Mouse (Mus musculus) thymus, adult 18-20 months (tissue): Measurements from ENCODE around the gene Micu1.

Source experiments
- DNase-seq, 2 experiments: peaks; one replicate each; pipeline ENCODE4 v3.0.0; 2022; ENCODE audit warnings: mixed read lengths in 2 of 2

The Micu1 gene

GRCm38 (mm10) chr10:59778137-59778710 is 75.9 kb downstream of the Micu1 start:
- no peak for DNase-seq

DNA sequence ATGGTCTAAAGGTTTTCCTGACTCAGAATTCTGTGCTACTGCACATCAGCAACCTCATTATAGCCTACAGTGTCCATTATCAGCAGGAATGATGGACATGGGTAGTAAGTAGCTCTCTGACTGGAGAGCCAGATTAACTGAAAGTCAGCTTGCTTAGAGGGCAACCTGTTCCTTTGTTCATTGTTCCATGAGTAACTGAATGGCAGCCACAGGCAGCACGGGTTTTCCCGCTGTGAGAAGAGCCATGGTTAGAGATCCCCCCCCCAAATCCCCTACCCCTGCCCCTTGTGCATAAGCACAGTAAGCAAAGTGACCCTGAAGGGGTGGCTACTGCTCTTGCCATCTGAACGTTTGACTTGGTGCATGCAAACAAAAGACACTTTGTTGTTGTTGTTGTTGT is 78.4 kb downstream of the Micu1 start:
- DNase-seq, result no peak

DNA sequence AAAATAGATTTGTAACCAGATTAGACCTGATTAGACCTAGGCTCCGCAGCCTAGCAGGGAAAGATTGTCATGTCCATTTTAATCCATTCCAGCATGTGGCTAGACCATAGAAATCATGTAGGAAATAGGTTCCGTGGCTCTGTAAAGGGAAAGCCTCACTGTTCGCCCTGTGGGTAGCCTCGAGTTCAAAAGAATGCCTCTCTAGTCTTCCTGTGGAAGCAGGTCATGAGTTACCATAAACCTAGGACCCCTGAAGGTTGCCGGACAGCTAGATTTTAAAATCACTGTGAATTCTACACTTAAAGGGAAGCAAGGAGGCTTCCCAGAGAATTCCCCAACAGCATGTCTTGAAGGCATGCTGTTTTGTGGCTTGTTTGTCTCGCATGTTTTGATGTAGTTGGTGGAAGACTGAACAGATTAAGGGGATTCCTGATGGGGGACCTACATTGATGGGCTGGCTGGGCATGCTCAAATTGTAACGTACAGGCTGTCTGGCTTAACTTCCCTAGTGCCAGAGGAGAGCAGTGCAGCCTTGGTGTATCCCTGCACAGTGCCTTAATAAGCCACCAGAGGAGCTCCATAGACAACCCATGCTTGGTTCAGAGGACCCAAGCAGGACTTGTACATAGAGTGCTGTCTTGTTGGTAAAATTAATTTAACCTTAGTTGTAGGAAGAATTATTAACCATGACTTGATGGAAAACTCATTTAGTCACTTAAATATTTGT is 79.1 kb downstream of the Micu1 start:
- no peak for DNase-seq

DNA sequence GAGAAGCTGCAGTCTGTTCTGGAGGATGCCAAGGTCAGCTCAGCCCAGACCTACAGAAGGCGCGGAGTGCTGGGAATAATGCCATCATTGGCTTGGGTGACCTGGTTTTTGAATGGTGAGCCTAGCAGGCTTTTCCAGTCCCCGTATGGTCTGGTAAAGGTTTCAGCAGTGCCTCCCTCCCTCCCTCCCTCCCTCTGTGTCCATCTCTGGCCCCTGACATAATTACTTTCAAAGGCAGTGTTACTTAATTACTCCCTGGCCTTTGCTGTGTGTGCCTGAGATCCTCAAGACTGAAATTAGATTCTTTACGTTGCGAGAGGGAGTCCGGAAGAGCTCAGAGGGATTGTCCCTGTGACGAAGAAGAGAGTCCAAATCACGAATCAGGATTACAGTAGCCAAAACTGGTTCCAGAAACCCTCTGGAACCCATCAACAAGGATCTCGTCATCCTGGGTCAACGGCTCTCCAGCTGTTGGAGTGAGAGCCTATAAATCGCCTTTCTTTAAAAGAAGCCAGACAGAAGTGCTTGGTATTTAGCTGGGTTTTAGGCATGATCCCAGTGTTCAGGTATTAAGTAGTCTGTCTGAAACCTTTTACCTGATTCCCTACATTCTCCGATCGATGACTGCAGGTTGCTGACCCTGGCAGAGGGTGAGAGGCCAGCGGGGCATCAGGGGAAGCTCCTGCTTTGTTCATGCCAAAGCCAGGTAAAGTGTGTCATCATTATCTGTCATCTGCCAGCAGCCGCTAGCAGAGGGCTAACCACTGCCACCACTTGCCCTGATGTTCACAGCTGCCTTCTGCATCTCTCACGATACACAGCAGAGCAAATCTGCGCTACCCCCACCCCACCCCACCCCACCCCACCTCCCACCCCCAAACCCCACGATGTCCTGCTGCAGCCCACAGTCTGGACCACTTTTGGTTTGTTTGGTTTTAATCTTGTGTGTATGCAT is 82.7 kb downstream of the Micu1 start:
- DNase-seq, result no peak

- DNase-seq, result no peak
Observed at GRCm38 (mm10) chr10:59786289-59786688, 84.0 kb downstream of the Micu1 start.

- no peak for DNase-seq
Observed at GRCm38 (mm10) chr10:59787140-59787800, 85.0 kb downstream of the Micu1 start.

- no peak for DNase-seq
Observed at GRCm38 (mm10) chr10:59787870-59788269, 85.6 kb downstream of the Micu1 start.

DNA sequence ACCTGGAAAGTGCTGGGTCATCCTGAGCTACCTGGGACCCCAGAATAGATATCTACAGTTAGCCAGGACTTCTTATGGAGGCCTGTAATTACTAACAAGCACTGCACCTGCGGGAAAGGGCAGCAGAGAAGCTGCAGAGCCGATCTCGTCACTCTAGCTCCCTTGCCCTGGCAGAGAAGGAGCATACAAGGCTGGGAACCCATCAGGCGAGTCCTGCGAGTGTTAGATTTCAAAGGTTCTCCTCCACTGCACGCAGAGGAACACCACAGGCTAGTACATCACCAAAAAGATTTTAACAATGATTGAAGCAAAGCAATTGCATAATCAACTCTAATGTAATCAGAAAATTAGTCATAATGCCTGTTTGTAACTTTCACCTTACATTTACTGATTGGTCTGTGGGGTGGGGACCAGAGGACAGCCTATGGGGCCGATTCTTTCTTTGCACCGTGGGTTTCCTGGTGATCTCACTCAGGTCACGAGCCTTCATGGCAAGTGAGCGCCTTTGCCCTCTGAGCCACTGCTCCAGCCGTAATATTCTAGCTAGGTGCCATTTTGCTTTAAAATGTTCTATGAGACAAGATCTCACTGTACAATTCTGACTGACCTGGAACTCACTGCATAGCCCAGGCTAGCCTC is 88.1 kb downstream of the Micu1 start:
- DNase-seq, result no peak

DNA sequence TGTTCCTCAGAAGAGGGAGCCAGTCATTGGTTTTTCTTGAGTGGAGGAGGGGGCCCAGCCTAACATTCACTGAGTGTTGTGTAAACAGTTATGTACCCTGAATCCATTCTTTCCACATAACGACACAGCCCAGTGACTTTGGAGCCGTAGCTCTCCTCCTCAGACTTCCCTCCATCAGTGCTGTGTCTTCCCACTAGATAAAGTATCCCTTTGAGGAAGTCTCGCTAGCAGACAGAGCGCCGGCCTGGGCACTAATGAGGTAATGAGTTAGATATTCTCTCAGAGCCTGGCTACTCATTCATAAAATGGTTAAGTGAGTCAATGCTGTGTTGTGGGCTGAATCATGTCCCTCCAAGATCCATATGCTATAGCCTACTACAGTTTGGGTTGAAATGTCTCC is 89.6 kb downstream of the Micu1 start:
- no peak for DNase-seq

GRCm38 (mm10) chr10:59792575-59793176 is 90.4 kb downstream of the Micu1 start:
- DNase-seq, result peak; percentile 47 to 59

GRCm38 (mm10) chr10:59793454-59793853 is 91.2 kb downstream of the Micu1 start:
- DNase-seq, result no peak

- no peak for DNase-seq
Observed at GRCm38 (mm10) chr10:59795085-59795484, 92.8 kb downstream of the Micu1 start.

DNA sequence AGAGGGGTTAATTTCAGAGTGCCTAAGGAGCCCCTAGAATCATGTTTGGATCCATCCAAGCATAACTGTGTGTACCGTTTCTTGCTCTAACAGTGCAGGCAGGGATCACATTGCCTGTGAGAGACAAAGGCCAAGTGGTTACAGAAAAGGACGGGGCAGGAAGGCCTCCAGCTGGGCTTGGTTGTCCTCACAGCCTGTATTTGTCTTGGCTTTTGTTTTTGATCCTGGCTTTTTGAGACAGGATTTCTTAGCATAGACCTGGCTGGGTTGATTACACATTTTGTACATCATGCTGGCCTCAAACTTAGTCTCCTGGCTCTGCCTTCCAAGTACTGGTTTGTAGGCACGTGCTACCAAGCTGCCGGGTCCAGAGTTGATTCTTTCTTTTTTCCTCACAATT is 93.6 kb downstream of the Micu1 start:
- DNase-seq, result no peak

DNA sequence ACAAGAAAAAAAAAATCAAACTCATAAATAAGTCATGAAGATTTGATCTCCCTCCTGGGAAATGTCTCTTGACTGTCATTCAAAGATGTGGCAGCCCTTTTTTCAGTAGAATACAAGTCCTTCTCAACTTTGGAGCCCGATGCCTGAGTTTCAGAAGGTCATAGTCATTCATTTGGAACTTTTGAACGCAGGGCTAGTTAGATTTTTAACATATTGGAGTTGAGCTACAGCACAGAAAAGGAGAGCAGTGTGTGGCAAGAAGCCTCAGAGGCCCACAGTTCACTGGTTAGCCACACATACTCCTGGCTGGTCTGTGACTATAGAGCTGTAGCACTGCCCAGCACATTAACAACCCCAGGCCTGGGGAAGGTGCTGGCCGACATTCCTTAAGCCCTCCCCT is 96.1 kb downstream of the Micu1 start:
- DNase-seq, result no peak

- no peak for DNase-seq
Observed at GRCm38 (mm10) chr10:59799303-59800044, 97.2 kb downstream of the Micu1 start.

DNA sequence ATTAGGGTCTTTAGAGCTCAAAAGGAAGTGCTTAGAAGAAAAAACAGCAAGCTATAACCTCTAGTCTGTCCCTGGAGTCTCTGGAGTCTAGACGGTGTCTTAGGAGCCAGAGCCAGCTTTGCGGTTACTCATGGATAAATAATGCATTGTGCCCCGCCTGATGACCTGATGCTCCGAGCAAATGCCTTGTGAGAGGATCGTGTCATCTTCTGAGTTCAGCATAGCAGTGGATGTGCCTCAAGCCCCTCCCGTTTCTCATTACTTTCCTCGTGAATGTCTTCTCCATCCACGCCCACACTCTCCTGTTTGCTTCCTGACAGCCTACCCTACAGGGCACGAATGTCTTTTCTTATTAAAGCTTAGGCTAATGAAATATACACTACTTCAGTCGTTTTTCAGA is 97.9 kb downstream of the Micu1 start:
- DNase-seq, result no peak

- no peak for DNase-seq
Observed at GRCm38 (mm10) chr10:59800826-59801501, 98.7 kb downstream of the Micu1 start.

DNA sequence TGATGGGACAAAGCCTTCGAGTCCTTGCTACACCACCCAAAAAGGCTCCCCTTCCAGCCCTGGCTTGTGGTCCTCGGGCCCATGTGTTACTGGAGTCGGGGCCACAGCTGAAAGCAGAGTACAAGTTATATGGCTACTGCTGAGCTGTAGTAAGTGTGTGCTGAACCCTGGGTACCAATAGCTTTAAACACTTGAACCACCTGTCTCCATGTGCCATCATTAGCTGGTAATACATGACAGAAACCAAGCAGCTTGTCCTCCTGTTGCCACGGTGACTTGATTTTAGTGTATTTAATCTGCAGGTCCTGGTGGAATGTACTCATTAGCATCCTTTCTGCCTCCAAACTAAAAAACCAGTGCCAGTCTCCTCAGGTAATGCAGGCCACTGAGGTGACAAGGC is 106.4 kb downstream of the Micu1 start:
- no peak for DNase-seq

DNA sequence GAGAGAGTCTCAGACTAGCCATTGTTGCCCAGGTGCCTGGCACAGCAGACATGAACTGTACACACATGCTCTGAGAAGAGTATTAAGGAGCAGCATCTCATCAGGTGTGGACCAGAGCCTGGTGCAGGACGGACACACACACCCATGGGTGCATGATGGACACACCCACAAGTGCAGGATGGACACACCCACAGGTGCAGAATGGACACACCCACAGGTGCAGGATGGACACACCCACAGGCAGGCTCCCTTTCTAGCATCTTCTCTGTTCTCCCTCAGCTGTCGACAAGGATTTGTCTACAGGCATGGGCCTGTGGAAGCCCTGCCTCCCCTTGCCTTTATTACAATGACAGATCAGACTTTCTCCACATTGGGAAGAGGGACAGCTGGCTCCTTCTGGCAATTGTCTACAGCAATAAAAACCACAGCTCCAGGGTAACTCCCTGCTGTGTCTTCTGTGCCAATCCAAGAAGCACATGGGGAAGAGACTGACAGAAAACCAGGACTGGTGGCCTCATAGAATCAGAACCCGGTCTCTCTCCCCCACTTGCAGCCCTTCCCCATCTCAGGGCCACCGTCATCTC is 107.8 kb downstream of the Micu1 start:
- DNase-seq, result no peak

DNA sequence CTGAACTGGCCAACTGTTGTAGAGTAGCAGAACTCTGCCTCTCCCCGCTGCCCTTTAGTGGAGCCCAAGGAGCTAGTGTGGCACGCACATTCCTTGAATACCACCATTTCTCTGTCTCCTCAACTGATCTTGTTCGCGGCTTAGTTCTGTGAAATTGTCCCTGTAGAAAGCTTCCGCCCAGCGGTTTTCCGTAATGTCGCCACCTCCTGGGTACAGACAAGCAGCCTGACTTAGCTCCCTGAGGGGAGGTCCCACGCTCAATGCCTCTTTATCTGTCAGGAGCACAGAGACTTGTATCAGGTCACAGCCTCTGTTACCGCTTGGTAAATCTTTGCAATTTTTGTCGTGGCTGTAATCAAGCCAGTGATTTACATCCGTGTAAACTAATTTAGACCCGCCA is 110.7 kb downstream of the Micu1 start:
- no peak for DNase-seq
